Mouse (Mus musculus): ENCODE data around the gene Tacr3. TPM values are rescaled to one million over a fixed set of nuclear protein-coding genes. Genes with fewer than 3 reads are reported as not detected.

Gene Tacr3
- 0.08 and 0.12 TPM in 2 replicates for polyA plus RNA-seq (2012; rRNA removed)

GRCm38 (mm10) chr3:134828875-134829530, at the start of gene Tacr3:
Tacr3 (plus strand) TSS chr3:134829007.

Measured in stomach, adult 2 months (tissue).